Mouse (Mus musculus) liver, adult 10 weeks (tissue): ENCODE data around the gene 4930415L06Rik. TPM values are rescaled to one million over a fixed set of nuclear protein-coding genes. Genes with fewer than 3 reads are reported as not detected.

Experiments used
- polyA plus RNA-seq: library from polyadenylated mRNA; stranded (reverse); fragments of 350-450 nt; fragmentation: Illumina TruSeq; extraction: RNeasy Lipid Tissue Mini Kit (QIAGEN cat#74804); gene quantifications from one replicate; pipeline ENCODE4 v1.2.3, GENCODE M21; 2014; ENCODE audit warnings: low read depth, low replicate concordance

4930415L06Rik gene
- polyA plus RNA-seq = not detected

DNA sequence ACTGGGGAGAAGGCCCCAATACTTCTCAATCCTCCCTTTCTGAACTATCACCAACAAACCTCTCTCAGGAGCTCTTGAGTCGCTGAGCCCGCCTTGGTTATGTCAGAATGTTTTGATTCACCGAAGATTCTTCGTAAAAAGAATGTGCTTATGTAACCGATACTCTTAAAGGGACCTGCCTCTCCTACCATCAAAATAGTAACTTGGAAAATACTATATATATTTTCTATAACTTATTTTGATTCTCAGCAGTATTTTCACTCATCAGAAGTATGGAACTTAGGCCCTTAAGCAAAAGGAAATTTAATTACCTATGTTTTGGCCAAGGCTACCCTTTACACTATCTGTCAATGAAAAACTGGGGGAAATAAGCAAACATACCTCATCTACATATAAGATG is at the start of gene 4930415L06Rik:
Gene 4930415L06Rik (minus strand): TSS at position 101 of the 400 bp plus-strand sequence.

Other genes with a start within 250 kb of the 4930415L06Rik start
- not detected for gene 4932429P05Rik, start 180.6 kb downstream of the 4930415L06Rik start, polyA plus RNA-seq